Mouse (Mus musculus) gastrocnemius, postnatal 10 days (tissue): Measurements from ENCODE around the gene Dennd5a. TPM values are rescaled to one million over a fixed set of nuclear protein-coding genes. Genes with fewer than 3 reads are reported as not detected.

ENCODE experiments used
- DNase-seq: peaks from one replicate; pipeline ENCODE4 v3.0.0; 2021; ENCODE audit warnings: mixed read lengths
- total RNA-seq, 2 experiments: library from RNA; stranded (reverse); gene quantifications; 2 replicates each; pipeline ENCODE4 v1.2.3; 2021

Gene Dennd5a
- total RNA-seq, 2 experiments from 2014 or later = 68.8 to 84.6 TPM

GRCm38 (mm10) chr7:109881561-109882099, 78.6 kb downstream of the Dennd5a start:
- DNase-seq = no peak

- no peak for DNase-seq
These were observed 81.1 kb downstream of the Dennd5a start for GRCm38 (mm10) chr7:109879158-109879557.

DNA sequence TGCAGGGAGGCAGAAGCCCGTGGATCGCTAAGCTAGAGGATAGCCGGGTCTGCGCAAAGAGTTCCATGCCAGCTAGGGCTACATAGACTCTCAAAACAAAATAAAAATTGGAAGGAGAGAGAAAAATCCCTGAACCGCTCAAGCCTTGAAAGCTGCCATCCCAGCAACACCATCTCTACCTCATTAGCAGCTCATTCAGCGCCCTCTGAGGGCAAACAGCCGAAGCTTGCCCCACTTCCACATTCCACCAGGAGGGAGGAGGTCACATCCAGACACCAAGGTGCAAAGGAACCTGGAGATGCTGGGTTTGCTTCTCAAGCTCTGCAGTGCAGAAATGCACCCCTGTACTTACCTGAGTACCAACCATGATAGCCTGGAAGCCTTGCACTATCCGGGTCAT, 84.2 kb downstream of the Dennd5a start:
- no peak for DNase-seq

DNA sequence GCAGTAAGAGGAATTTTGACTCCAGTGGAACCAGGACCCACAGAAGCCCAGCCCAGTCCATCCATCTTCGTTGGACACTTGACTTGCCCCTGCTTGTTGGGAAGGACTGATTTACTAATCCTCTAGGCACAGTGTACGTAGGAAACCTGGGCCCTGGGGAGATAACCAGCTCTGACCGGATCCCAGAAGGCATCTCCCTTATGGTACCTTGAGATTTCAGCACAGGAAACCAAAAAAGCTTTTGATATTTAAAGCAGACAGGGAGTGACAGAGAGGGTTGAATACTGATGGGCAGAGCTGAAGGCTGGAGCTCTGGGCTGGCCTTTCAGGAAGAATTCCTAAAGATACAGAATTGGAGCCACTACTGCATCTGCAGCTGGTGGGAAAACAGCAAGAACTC, 84.7 kb downstream of the Dennd5a start:
- no peak for DNase-seq

DNA sequence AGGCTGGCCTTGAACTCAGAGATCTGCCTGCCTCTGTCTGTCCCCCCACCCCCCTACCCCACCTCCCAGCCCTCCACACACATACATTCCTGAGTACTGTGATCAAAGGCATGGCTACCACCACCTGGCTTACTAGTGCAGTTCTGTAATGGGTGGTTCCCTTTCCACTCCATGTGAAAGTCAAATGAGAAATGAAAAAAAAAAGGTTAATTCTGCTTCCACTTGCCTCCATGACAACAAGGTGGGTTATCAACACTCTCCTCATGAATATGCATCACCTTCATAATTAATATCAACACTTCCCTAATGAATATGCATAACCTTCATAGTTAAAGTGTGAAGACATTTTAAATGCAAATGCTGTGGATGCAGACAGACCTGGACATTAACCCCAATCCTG, 85.2 kb downstream of the Dennd5a start:
- no peak for DNase-seq

DNA sequence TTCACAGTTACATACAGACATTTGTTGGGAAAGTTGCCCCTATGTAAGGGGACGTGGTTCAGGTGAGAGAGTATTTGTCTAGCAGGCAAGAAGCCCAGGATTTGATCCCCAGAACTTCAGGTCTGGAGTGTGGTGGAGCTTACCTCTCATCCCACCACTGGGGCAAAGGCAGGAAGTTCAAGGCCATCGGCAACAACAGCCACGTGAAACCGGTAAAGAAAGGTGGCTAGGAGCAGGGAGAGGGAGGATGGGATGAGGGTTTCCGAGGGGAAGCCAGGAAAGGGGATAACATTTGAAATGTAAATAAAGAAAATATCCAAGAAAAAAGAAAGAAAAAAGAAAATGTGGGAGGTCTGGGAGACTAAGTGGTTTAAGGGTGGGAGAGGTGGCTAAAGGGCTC, 87.1 kb downstream of the Dennd5a start:
- DNase-seq = no peak

GRCm38 (mm10) chr7:109871232-109871631, 89.0 kb downstream of the Dennd5a start:
- DNase-seq = no peak

DNA sequence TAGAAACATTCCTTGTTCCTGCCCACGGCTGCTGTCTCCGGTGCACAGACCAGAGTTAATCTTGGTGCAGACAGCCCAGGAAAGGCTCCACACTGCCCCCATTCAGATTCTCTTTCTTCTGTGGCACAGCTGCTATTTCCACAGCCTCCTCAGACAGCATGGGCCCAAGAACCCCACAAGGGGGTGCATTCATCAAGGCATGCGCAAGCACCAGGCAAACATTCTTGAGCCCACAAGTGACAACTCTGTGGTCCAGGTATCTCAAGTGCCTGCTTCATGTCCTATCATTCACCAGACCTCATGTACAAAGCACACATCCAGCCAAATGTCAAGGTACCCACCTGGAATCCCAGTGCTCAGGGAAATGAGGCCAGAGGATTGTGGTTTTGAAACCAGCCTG, 91.8 kb downstream of the Dennd5a start:
- no peak for DNase-seq

- no peak for DNase-seq
These were observed 93.6 kb downstream of the Dennd5a start for GRCm38 (mm10) chr7:109866643-109867042.

GRCm38 (mm10) chr7:109865370-109866229, 94.7 kb downstream of the Dennd5a start, which contains the start of gene Scube2:
Scube2 (minus strand) TSS chr7:109865679.
- peak; percentile 43 for DNase-seq

GRCm38 (mm10) chr7:109863561-109863960, 96.7 kb downstream of the Dennd5a start:
- no peak for DNase-seq

- no peak for DNase-seq
These were observed 100.1 kb downstream of the Dennd5a start for GRCm38 (mm10) chr7:109860162-109860561.

DNA sequence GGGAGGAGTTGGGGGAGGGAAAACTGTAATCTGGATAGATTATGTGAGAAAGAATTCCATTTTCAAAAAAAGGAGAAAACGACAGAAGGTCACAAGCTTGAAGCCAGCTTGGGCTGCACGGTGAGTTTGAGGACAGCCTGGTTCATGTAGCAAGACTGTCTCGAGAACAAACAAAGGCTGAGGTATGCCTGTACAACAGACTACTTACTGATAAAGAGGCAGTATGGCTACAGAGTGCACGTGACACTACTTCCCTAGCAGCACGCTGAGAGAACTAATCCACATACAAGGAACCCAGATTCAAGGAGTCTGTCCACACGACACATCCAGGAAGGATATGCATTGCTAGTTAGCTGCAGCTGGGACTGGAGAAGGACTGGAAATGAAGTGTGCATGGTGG, 100.9 kb downstream of the Dennd5a start:
- DNase-seq = no peak

GRCm38 (mm10) chr7:109852752-109853212, 107.5 kb downstream of the Dennd5a start:
- no peak for DNase-seq

DNA sequence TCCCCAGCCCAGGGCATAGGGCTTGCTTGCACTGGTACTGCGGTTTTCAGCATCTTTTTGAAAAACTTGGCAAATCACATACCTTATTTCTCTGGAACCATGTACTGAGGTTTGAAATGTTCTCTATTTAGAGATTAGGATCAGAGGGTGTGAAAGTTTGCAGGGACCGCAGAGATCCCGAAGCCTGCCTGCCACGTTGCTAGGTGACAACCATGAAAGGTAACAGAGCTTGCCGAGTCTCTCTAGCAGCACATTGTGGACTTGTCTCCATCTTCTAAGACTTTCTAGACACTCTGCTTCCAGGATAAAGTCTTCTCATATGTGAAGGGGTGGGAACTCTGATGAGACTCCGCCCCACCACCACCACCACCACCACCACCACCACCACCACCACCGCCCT, 108.3 kb downstream of the Dennd5a start:
- DNase-seq = no peak

- DNase-seq = no peak
These were observed 109.7 kb downstream of the Dennd5a start for GRCm38 (mm10) chr7:109850531-109850930.

DNA sequence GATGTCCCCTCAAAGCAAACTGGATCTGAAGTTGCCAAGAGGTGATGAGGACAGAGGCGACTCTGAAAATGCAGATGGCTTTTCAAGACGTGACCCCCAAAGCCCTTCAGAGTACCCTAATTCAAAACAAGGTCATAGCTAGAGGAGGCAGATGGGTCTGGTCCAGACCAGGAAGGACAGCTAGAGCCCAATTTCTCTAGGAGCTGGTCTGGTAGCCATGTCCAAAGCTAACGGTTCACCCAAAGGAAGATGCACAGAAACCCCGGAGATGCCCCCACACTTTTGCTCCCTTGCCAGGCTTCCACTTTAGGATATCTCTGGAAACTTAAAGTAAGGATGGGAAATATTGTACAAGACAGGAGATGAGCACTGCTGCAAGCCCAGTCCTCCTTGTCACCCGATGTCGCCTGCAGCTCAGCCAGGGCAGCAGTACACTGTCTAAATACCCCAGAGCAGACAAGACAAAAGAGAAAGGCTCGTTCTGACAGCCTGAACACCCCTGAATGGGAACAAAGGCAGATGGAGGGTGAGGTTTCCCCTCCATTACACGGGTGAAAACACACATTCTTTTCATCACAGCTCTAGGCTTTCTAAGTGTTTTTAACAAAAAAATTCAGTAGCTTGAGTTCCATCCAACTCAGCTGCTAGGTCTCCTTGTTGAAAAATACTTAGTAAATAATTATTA, 110.4 kb downstream of the Dennd5a start:
- DNase-seq = no peak

DNA sequence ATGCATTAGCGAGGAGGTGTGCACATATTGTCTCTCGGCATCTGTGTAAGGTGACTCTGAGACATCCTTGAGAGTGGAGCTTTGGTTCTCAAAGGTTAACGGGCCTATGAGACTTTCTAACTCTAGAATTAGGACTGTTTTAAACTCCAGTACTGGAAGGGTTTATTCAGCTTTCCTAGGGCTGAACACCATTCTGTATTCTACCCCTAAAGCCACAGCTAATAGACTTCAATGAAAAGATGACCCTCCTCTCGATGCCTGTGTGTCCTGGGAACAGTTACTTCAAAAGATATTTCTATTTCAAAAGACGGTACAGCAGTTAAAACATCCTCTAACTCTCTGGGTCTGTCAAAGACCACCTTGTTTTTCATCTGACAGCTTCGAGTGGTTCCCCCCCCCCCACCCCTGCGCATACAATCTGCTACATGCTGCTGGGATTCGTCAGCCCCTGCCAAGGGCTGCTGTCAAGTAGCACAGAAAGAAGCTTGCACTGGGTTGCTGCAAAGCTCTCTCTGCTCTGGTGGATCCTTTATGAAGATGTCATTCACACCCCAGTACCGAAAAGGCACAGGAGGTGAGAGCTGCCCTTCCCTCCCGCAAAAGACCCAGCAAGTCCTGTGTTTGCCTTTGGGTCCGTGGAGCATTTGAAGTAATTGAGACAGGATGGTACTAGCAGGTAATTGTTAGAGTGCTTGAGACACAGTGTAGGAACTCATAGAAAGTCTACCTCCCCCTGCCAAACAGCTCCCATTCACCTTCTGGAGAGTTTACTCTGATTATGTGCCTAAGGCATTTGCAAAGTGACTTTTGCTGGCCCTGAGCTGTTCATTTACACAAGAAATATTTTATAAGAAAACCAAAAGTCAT, 111.2 kb downstream of the Dennd5a start:
- DNase-seq = no peak

- DNase-seq = no peak
These were observed 116.2 kb downstream of the Dennd5a start for GRCm38 (mm10) chr7:109844100-109844499.
